Mouse (Mus musculus) heart, embryonic 14.5 days (tissue): ENCODE data around the gene Stxbp2. TPM values are rescaled to one million over a fixed set of nuclear protein-coding genes. Genes with fewer than 3 reads are reported as not detected.

Source experiments
- ATAC-seq: fragments of 200-750 bp; cut with Nextera tagmentation; 2 replicates; pipeline ENCODE4 v1.8.0; 2017; ENCODE audit warnings: low read depth, moderate TSS enrichment; ENCODE audit not compliant: insufficient number of reproducible peaks, insufficient read depth, low FRiP score
- H3K27ac ChIP-seq, 2 experiments: fragments of 200-500 bp in 1 of 2; fragments of 300-500 bp in 1 of 2; sonication (generic) in 1 of 2; replicated peaks in 1 of 2; 2 replicates each; pipeline ENCODE4 v1.5.1; 2012 to 2014; ENCODE audit warnings: low read depth in 2 of 2, low read length in 2 of 2, control low read depth in 1 of 2, mild to moderate bottlenecking in 1 of 2, mixed read lengths in 1 of 2; ENCODE audit not compliant: control insufficient read depth in 1 of 2, insufficient read depth in 1 of 2
- H3K27me3 ChIP-seq: fragments of 300-500 bp; sonication (generic); 2 replicates; pipeline ENCODE4 v1.6.1; 2014; ENCODE audit warnings: mild to moderate bottlenecking, low read length, control low read depth; ENCODE audit not compliant: control insufficient read depth, insufficient read depth
- H3K36me3 ChIP-seq: fragments of 300-500 bp; sonication (generic); 2 replicates; pipeline ENCODE4 v1.6.1; 2014; ENCODE audit warnings: mild to moderate bottlenecking, control low read depth, low read length, mixed read lengths; ENCODE audit not compliant: control insufficient read depth, insufficient read depth
- H3K4me1 ChIP-seq, 2 experiments: fragments of 200-500 bp in 1 of 2; fragments of 300-500 bp in 1 of 2; sonication (generic) in 1 of 2; 2 replicates each; pipeline ENCODE4 v1.6.1; 2012 to 2014; ENCODE audit warnings: low read length in 2 of 2, control low read depth in 1 of 2, mixed read lengths in 1 of 2; ENCODE audit not compliant: control insufficient read depth in 2 of 2, insufficient read depth in 2 of 2
- H3K4me2 ChIP-seq: fragments of 300-500 bp; sonication (generic); 2 replicates; pipeline ENCODE4 v1.6.1; 2014; ENCODE audit warnings: mild to moderate bottlenecking, low read length
- H3K4me3 ChIP-seq, 2 experiments: fragments of 200-500 bp in 1 of 2; fragments of 300-500 bp in 1 of 2; sonication (generic) in 1 of 2; 2 replicates each; pipeline ENCODE4 v1.5.1; 2012 to 2014; ENCODE audit warnings: low read length in 2 of 2, mild to moderate bottlenecking in 2 of 2, control low read depth in 1 of 2, low read depth in 1 of 2, moderate library complexity in 1 of 2; ENCODE audit not compliant: control insufficient read depth in 1 of 2, insufficient read depth in 1 of 2
- H3K9ac ChIP-seq: fragments of 300-500 bp; sonication (generic); 2 replicates; pipeline ENCODE4 v1.6.1; 2014; ENCODE audit warnings: mild to moderate bottlenecking, low read length
- H3K9me3 ChIP-seq: fragments of 300-500 bp; sonication (generic); 2 replicates; pipeline ENCODE4 v1.6.1; 2016; ENCODE audit warnings: low read length, control low read depth; ENCODE audit not compliant: control insufficient read depth
- WGBS: fragments of 180-500 bp; shearing (Covaris S2); extraction: QIAGEN DNeasy Blood & Tissue Kit; methylation state at CpG from one replicate; pipeline ENCODE4 v1.1.7; 2014; 5-methylcytosine and 5-hydroxymethylcytosine counted together
- polyA plus RNA-seq: library from polyadenylated mRNA; unstranded; fragments of >200 nt; fragmentation: Nextera tagmentation; extraction: Ambion mirVana; gene quantifications from 2 replicates; pipeline ENCODE4 v1.2.1, GENCODE M21; 2014

Gene Stxbp2
- polyA plus RNA-seq, 1 experiment from 2014 or later: 39.0 TPM

DNA sequence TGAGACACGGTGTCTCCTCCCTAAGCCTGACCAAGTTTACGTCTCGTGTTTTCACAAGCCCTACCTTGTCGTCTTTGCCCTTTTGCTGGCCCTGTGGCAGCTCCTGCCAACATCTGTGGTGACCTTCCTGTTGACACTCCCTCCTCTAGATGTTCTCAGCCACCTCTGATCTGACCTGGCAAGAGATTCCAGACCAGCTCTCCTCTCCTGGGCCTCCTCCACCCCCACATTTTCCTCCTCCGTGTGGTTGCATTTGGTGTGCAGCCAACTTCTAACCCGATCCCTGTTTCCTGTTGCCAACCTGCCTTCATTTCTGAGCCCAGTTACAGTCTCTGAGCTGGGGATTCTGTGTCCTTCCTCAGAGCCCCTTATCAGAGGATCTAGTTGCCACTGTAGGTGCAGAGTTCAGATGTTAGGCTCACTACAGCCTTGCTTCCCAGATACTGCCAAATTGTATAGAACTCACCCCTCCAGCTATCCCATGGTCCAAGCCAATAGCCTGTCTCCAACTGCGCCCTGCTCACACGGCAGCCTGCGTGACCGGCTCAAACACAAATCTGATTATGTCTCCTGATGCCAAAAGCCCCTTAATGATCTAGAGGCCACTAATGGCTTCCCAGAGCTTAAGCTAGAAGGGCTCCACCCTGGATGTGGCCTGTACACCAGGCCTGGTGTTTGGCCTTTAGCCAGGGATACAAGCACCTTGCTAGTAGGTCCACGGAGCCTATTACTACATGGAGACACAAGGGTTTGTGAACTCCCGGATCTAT lies 21.5 kb upstream of the Stxbp2 start:
- Histone ChIP-seq H3K27ac (0 out of 4 replicates have a peak overlapping the region, but pooled peaks of 1 of the 2 experiments have one; percentile 9), H3K4me2 (no peak overlapping the region), H3K9ac (no peak overlapping the region), H3K4me3 (no peak overlapping the region), H3K4me1 (peaks cover 9 to 14% of the 10 kb centered on the region in 2 experiments), H3K9me3 (no peaks in the 10 kb centered on the region), H3K27me3 (no peaks in the 10 kb centered on the region), H3K36me3 (peaks cover 65% of the 10 kb centered on the region)
- WGBS: 69% methylated on average over 12 of the region's 12 CpGs
- ATAC-seq: no peak

DNA sequence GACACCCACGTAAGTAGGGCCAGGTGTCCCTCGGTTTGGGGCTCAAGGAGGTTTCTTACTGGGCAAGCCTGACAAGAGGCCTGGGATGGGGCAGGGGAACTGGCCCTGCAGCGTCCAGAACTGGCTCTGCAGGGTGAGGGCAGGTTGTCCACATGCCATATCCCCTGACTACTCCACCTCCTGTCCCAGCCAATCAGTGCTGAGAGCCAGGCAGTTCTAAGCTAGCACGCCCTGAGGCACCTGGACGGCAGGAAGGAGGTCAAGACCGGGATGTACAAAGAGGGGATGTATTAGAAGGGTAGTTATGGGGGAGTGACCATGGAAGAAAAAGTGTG lies 21.0 kb upstream of the Stxbp2 start:
- no peak for ATAC-seq
- Histone ChIP-seq H3K4me1 (peaks cover 9 to 14% of the 10 kb centered on the region in 2 experiments), H3K27ac (no peak overlapping the region), H3K36me3 (peaks cover 70% of the 10 kb centered on the region), H3K4me3 (no peak overlapping the region), H3K9me3 (no peaks in the 10 kb centered on the region), H3K4me2 (no peak overlapping the region), H3K27me3 (no peaks in the 10 kb centered on the region), H3K9ac (no peak overlapping the region)
- 88% methylated on average over 6 of the region's 6 CpGs for WGBS

DNA sequence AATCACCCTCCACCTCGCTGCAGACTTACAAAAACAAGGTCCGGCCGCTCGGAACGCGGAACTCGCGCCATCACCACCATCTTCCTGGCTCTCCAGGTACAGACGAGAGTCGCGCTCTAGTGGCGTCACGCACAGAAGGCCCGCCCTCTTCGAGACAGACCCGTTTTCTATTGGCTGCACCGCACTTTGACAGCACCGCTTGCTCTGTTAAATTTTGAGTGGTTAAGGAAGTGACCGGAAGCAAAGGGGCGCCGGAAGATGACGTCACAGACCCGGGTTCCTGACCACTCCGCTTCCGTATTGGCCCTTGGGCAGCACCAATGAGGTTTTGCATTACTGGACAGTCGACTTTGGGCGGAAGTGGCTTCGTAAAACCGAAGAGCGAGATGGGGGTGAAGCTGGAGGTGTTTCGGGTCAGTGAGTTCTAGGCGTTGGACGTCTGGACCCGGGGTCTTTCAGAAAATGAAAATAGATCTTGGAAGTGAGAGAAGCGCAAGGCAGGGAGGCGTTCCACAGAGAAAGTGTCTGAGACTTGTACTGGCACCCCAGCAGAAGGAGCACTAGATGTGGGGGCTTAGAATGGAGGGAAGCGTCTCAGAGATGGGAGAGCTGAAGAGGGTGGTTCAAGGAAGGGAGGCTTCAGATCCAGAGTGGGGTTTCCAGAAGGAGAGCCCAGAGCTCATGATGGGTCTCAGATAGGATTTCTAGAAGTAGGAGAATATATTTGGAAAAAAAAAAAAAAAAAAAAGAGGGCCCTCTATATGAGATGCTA lies 9.4 kb upstream of the Stxbp2 start, which contains the start of the genes Xab2 and Pet100:
TSS of gene Xab2 (minus strand) at position 118 of the 772 bp plus-strand sequence.
TSS of gene Pet100 (plus strand) at position 350 of the 772 bp plus-strand sequence.
- under 1% methylated on average over 37 of the region's 37 CpGs for WGBS
- Histone ChIP-seq H3K4me3 (peak within 1 kb of the TSS; percentile 71 to 87), H3K9me3 (no peaks in the 10 kb centered on the region), H3K9ac (peak within 1 kb of the TSS; percentile 85), H3K27ac (no peak within 1 kb of the TSS), H3K4me1 (peaks cover 5 to 16% of the 10 kb centered on the region in 2 experiments; a peak in 3 of 4 replicates), H3K4me2 (peak within 1 kb of the TSS; percentile 88), H3K36me3 (peaks cover 27% of the 10 kb centered on the region), H3K27me3 (no peaks in the 10 kb centered on the region)
- peak; percentile 98 for ATAC-seq

DNA sequence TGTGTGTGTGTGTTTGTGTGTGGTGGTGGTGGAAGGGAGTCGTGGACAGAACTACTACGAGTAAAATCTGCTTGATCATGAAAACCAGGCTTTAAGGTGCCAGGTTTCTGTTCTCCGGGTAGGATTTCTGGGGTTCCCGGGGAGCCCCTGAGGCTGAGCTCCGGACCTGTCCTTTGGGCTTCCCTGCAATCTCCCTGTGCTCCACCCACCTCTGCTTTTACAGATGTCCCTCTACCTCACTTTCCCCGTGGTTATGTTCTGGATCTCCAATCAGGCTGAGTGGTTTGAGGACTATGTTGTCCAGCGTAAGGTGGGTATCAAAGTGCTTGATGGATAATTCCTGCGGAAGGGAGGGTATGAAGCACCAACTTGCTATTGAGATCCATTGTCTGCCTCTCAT lies 8.6 kb upstream of the Stxbp2 start:
- ATAC-seq: no peak
- peaks cover 5 to 16% of the 10 kb centered on the region in 2 experiments; a peak in 3 of 4 replicates for H3K4me1 ChIP-seq
- no peak overlapping the region for H3K27ac ChIP-seq
- H3K36me3 ChIP-seq: peaks cover 21% of the 10 kb centered on the region
- WGBS: 65% methylated on average over 8 of the region's 8 CpGs
- peak overlapping the region; percentile 88 for H3K4me2 ChIP-seq
- H3K9ac ChIP-seq: peak overlapping the region; percentile 85
- H3K4me3 ChIP-seq: peak overlapping the region; percentile 63 to 71; a peak in 2 of 4 replicates
- H3K27me3 ChIP-seq: no peaks in the 10 kb centered on the region
- no peaks in the 10 kb centered on the region for H3K9me3 ChIP-seq

DNA sequence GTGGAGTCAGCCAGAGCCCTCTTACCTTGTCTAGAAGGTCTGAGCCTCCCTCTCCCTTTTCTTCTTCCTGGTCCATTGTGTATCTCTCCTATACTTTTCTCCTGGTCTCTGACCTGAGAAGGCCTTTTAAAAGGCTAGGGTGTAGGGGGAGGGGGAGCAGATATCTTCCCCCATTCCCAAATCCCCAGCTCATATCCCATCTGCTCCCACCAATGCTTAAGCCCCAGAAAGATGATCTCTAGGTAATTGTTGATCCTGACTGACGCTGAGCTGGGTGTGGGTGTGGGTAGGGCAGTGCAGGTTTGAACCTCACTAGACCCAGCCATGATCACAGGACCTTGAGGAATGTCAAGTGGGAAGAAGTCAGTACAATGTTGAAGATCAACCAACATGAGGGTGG lies 5.3 kb upstream of the Stxbp2 start, which contains the start of gene Pcp2:
TSS of gene Pcp2 (minus strand) at position 101 of the 400 bp plus-strand sequence.
- H3K4me3 ChIP-seq: no peak within 1 kb of the TSS
- WGBS: 69% methylated on average over 1 of the region's 1 CpGs
- H3K9me3 ChIP-seq: no peaks in the 10 kb centered on the region
- H3K27ac ChIP-seq: no peak within 1 kb of the TSS
- ATAC-seq: no peak
- no peak within 1 kb of the TSS for H3K9ac ChIP-seq
- no peak within 1 kb of the TSS for H3K4me2 ChIP-seq
- peaks cover 10% of the 10 kb centered on the region; the same call in 1 of the 2 replicates for H3K27me3 ChIP-seq
- H3K4me1 ChIP-seq: peaks cover 4 to 7% of the 10 kb centered on the region in 2 experiments
- H3K36me3 ChIP-seq: 0 out of 2 replicates have a peak, but pooled peaks cover 3% of the 10 kb centered on the region

DNA sequence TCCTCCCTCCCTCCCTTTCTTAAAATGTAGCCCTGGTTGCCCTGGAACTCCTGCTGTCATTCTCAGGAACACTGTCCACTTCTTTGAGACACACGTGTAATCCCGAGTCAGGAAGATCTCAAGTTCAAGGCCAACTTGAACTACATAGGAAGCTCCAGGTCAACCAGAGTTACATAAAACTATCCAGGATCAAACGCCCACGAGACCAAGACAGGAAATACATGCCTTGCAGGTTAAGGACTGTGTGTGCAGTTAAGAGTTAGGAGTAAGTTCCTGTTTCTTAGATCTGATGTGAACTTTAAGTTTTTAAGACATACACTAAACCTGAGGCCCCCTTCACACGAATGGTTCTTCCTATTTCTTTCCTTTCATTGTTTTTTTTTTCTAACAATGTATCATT lies 3.8 kb upstream of the Stxbp2 start:
- Histone ChIP-seq H3K27ac (no peak overlapping the region), H3K4me3 (no peak overlapping the region)

DNA sequence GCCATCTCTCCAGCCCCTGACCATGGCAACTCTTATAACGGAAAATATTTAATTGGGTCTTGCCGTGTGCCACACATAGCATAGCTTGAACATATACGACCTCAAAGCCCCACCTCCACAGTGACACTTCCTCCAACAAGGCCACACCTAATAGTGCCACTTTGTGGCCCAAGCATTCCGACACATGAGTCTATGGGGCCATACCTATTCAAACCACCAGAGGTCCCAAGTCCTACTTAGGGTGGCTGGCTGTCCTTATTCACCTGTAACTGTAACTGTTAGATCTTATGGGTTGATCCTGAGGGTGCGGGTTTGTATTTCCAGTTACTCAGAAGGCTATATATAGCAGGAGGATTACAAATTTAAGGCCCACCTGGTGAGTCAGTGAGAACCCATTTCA lies 2.7 kb upstream of the Stxbp2 start:
- 0 out of 2 replicates have a peak, but pooled peaks cover 3% of the 10 kb centered on the region for H3K36me3 ChIP-seq
- H3K27ac ChIP-seq: no peak overlapping the region
- no peaks in the 10 kb centered on the region for H3K9me3 ChIP-seq
- H3K27me3 ChIP-seq: peaks cover 10% of the 10 kb centered on the region; the same call in 1 of the 2 replicates
- no peak overlapping the region for H3K4me2 ChIP-seq
- 20% methylated on average over 5 of the region's 5 CpGs for WGBS
- H3K9ac ChIP-seq: no peak overlapping the region
- H3K4me3 ChIP-seq: no peak overlapping the region
- no peak for ATAC-seq
- H3K4me1 ChIP-seq: peaks cover 5% of the 10 kb centered on the region in 2 experiments; a peak in 2 of 4 replicates

More for the DNA sequence above, 3.8 kb upstream of the Stxbp2 start:
- Histone ChIP-seq H3K4me1 (peaks cover 6 to 7% of the 10 kb centered on the region in 2 experiments; a peak in 3 of 4 replicates), H3K4me2 (no peak overlapping the region), H3K36me3 (0 out of 2 replicates have a peak, but pooled peaks cover 3% of the 10 kb centered on the region), H3K9ac (no peak overlapping the region), H3K9me3 (no peaks in the 10 kb centered on the region), H3K27me3 (peaks cover 10% of the 10 kb centered on the region; the same call in 1 of the 2 replicates)
- 42% methylated on average over 5 of the region's 5 CpGs for WGBS
- no peak for ATAC-seq
